Mouse (Mus musculus) kidney, embryonic 16.5 days (tissue): ENCODE measurements around the gene Trim43a. TPM values are rescaled to one million over a fixed set of nuclear protein-coding genes. Genes with fewer than 3 reads are reported as not detected.
"Not testable (repeated sequence)": the region's sequence is repeated elsewhere in the genome, so short reads cannot be mapped to it uniquely, and the experiment has no call there.

Experiments used
- ATAC-seq: fragments of 200-750 bp; cut with Nextera tagmentation; 2 replicates; pipeline ENCODE4 v1.8.0; 2017; ENCODE audit warnings: moderate TSS enrichment; ENCODE audit not compliant: low FRiP score, low TSS enrichment
- H3K27ac ChIP-seq: fragments of 300-500 bp; sonication (generic); 2 replicates; pipeline ENCODE4 v1.5.1; 2014; ENCODE audit warnings: low read length
- H3K27me3 ChIP-seq: fragments of 300-500 bp; sonication (generic); 2 replicates; pipeline ENCODE4 v1.6.1; 2014; ENCODE audit warnings: low read length, control low read depth, mixed read lengths; ENCODE audit not compliant: insufficient read depth
- H3K36me3 ChIP-seq: fragments of 300-500 bp; sonication (generic); 2 replicates; pipeline ENCODE4 v1.6.1; 2014; ENCODE audit warnings: low read length, control low read depth, mixed read lengths; ENCODE audit not compliant: insufficient read depth
- H3K4me1 ChIP-seq: fragments of 300-500 bp; sonication (generic); 2 replicates; pipeline ENCODE4 v1.6.1; 2014; ENCODE audit warnings: low read length, control low read depth, mixed read lengths; ENCODE audit not compliant: insufficient read depth
- H3K4me2 ChIP-seq: fragments of 300-500 bp; sonication (generic); replicated peaks from 2 replicates; pipeline ENCODE4 v1.6.1; 2014; ENCODE audit warnings: low read depth, low read length
- H3K4me3 ChIP-seq: fragments of 300-500 bp; sonication (generic); 2 replicates; pipeline ENCODE4 v1.5.1; 2014; ENCODE audit warnings: mild to moderate bottlenecking, low read length
- H3K9ac ChIP-seq: fragments of 300-500 bp; sonication (generic); replicated peaks from 2 replicates; pipeline ENCODE4 v1.6.1; 2014; ENCODE audit warnings: low read length
- H3K9me3 ChIP-seq: fragments of 300-500 bp; sonication (generic); 2 replicates; pipeline ENCODE4 v1.6.1; 2016; ENCODE audit warnings: low read length, control low read depth
- WGBS: fragments of 180-500 bp; shearing (Covaris S2); extraction: QIAGEN DNeasy Blood & Tissue Kit; methylation state at CpG from one replicate; pipeline ENCODE4 v1.1.7; 2014; 5-methylcytosine and 5-hydroxymethylcytosine counted together
- polyA plus RNA-seq: library from polyadenylated mRNA; unstranded; fragments of >200 nt; fragmentation: Nextera tagmentation; extraction: Ambion mirVana; gene quantifications from 2 replicates; pipeline ENCODE4 v1.2.1, GENCODE M21; 2015

The Trim43a gene
- polyA plus RNA-seq, 1 experiment from 2014 or later = 0.07 TPM

DNA sequence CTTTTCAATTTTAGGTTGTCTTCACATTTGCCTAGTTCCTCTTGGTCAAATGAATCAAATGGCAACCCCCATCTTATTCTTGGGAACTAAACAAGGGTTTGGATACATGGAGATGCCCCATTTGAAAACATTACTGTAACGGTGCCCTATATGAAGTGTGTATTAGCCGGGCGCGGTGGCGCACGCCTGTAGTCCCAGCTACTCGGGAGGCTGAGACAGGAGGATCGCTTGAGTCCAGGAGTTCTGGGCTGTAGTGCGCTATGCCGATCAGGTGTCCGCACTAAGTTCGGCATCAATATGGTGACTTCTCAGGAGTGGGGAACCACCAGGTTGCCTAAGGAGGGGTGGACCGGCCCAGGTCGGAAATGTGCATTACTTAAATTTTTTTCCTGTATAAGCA lies 27.6 kb upstream of the Trim43a start:
- no peak overlapping the region for H3K4me3 ChIP-seq
- H3K4me2 ChIP-seq = no peak overlapping the region
- no peaks in the 10 kb centered on the region for H3K9me3 ChIP-seq
- ATAC-seq = no peak
- H3K36me3 ChIP-seq = peaks cover 15% of the 10 kb centered on the region
- no peaks in the 10 kb centered on the region for H3K27me3 ChIP-seq
- WGBS = 97% methylated on average over 14 of the region's 14 CpGs
- peaks cover 11% of the 10 kb centered on the region; the same call in 1 of the 2 replicates for H3K4me1 ChIP-seq
- no peak overlapping the region for H3K9ac ChIP-seq
- no peak overlapping the region for H3K27ac ChIP-seq

DNA sequence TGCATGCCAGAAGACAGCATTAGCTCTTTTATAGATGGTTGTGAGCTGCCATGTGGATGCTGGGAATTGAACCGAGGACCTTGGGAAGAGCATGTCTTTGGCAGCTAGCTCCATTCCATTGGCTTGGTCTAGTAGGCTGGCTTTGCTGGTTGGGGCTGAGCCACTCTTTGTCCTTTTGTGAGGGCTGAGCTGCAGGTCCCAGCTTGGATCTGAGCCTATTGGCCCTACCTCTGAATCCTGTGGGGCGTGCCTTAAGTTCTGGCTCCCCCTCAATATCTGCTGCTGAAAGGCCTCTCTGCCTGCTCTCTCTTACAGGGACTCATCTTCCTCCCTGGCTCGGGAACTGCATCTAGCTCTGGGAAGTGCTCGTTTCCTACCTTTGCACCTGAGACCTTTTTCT lies 22.5 kb upstream of the Trim43a start:
- H3K4me3 ChIP-seq = no peak overlapping the region
- H3K36me3 ChIP-seq = peaks cover 43% of the 10 kb centered on the region
- H3K27ac ChIP-seq = no peak overlapping the region
- no peaks in the 10 kb centered on the region for H3K27me3 ChIP-seq
- H3K4me2 ChIP-seq = no peak overlapping the region
- H3K9me3 ChIP-seq = peaks cover 7% of the 10 kb centered on the region; the same call in 1 of the 2 replicates
- ATAC-seq = no peak
- WGBS = 90% methylated on average over 4 of the region's 4 CpGs
- H3K9ac ChIP-seq = no peak overlapping the region
- H3K4me1 ChIP-seq = no peaks in the 10 kb centered on the region

DNA sequence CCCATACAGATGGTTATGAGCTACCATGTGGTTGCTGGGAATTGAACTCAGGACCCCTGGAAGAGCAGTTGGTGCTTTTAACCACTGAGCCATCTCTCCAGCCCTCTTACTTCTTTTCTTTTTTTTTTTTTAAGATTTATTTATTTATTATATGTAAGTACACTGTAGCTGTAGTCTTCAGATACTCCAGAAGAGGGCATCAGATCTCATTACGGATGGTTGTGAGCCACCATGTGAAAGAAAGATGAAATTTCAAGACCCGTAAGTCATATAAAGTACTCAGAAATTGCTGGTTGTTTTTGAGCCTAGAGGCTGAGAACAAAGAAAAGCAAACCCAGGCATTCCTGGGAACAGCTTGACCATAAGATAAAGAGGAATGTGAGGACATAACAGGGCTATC lies 19.2 kb upstream of the Trim43a start:
- not testable (repeated sequence) for H3K4me1 ChIP-seq, H3K27ac ChIP-seq, H3K9ac ChIP-seq, ATAC-seq, H3K27me3 ChIP-seq, H3K4me2 ChIP-seq, H3K9me3 ChIP-seq, H3K4me3 ChIP-seq
- peaks cover 41% of the 10 kb centered on the region for H3K36me3 ChIP-seq
- WGBS = 97% methylated on average over 2 of the region's 2 CpGs

DNA sequence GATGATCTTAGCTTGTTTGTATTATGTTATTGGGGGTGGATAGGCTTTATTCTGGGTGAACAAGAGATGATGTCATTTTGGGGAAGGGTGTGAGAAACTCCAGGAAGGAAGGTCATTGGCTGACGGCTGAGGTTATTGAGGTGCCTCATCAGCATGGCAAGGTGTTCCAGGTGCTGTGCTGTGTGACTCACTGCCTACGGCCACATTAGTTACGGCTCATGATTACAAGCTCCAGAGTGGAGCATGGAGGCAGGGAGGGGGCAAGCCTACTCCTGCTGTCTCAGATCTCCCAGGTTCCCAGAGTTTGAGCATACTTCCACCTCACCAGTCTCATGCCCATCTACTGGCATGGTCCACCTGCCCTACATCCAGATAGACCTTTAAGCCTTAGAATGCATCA lies 10.2 kb upstream of the Trim43a start:
- WGBS = 91% methylated on average over 3 of the region's 3 CpGs
- H3K4me2 ChIP-seq, H3K4me3 ChIP-seq, H3K27ac ChIP-seq, H3K9ac ChIP-seq, H3K4me1 ChIP-seq, H3K27me3 ChIP-seq: not testable (repeated sequence)
- Histone ChIP-seq H3K36me3 (peaks cover 41% of the 10 kb centered on the region), H3K9me3 (peaks cover 30% of the 10 kb centered on the region)
- 0 out of 2 replicates have a peak, but pooled peaks have one; percentile 39 for ATAC-seq

DNA sequence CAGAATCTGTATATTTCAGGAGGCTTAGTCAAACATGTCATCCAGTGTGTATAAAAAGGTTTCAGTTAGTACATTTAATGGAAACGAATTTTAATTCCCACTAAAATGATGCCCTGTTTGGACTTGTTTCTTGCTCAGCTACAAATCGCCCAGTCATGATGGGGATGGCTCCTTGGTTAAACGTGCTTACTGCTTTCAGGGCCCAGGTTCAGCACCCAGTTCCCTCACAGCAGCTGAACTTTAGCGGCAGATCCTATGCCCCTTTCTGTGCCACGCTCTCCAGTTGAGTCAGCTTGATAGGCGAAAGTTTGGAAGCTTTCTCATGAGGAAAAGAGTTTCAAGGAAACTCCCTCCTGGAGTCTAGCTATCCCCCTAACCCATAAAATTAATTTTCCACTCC lies 13.0 kb downstream of the Trim43a start:
- not testable (repeated sequence) for H3K9ac ChIP-seq, H3K9me3 ChIP-seq, H3K36me3 ChIP-seq, H3K4me3 ChIP-seq, H3K4me2 ChIP-seq, H3K4me1 ChIP-seq, H3K27ac ChIP-seq, H3K27me3 ChIP-seq
- 0 out of 2 replicates have a peak, but pooled peaks have one; percentile 70 for ATAC-seq
- 27% methylated on average over 5 of the region's 6 CpGs for WGBS

DNA sequence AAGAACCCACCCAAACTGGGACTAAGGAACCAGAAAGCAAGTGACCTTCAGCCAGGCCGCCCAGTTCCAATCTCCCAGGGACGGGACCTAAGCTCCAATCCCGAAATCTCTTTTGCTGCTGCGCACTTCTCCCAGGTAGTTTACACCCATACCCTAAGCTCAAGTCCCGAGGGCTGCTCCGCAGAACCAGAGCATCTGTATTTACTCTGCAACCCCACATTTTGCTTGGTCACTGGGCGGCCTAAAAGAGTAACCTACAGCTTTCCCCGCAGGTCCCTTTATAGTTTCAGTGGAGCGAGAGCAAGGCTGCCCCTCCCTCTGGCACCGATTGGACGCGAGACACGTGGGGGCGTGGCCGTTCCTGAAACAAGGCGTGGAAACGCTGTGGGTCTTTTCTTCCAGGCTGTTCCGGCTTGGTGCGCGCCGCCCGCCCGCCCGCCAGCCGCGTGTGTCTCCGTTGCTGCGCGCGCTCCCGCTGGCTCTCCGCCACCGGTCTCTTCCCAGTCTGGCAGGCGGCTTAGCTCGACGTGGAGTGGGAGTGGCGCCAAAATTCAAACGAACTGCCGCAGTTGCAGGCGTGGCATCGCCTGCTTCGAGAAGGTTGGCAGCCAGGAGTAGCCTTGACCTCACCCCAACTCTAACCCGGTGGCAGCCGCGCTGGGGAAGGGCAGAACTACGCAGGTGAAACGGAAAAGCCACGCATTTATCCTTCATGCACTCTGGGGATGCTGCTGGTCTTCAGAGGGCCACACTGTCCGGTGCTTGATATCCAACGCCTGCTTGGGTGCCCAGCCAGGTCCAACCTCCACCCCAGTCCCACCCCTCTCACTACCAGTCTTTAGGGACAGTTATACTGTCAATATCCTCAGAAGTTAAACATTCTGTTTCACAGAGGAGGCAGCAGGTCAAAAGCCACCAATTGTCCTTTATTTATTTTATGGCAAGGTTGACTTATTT lies 18.8 kb downstream of the Trim43a start:
- peak; percentile 98 for ATAC-seq
- peak overlapping the region; percentile 54 for H3K4me2 ChIP-seq
- peak overlapping the region; percentile 56; the same call in 1 of the 2 replicates for H3K9ac ChIP-seq
- H3K9me3 ChIP-seq, H3K36me3 ChIP-seq, H3K27ac ChIP-seq, H3K27me3 ChIP-seq, H3K4me1 ChIP-seq: not testable (repeated sequence)
- H3K4me3 ChIP-seq = peak overlapping the region; percentile 41
- WGBS = under 1% methylated on average over 46 of the region's 50 CpGs

DNA sequence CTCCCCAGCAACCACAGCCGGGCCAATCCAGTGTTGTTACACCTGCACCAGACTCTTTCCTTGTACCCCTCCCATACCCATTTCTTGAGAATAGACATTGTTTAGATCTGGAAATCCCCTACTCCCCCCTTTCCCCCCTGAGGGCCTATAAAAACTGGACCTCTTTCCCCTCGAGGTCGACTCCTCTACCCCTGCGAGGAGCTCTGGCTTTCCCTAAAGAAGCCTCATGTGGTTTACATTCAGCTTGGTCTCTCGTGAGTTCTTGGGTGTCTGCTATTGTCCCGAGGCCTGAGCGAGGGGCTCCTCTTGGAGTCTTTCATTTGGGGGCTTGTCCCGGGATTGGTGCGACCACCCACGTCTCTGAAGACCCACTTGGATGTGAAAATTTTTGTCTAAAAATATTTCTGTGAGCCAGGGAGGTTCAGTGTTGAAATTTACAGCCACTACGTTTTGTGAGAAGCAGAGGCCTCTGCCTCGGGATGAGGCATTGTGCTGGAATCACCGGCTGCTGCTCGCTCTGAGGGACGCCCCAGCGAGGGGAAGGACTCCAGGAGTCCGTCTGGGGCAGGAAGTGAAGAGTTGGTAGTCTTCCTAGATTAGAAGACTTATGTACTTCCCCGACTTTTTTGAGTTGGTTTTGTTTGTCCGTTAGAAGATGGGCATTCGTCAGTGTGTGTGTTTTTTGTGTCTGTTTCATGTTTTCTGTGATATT lies 45.3 kb downstream of the Trim43a start:
- H3K36me3 ChIP-seq, H3K4me2 ChIP-seq, H3K9me3 ChIP-seq, H3K27me3 ChIP-seq, ATAC-seq, H3K4me3 ChIP-seq, H3K4me1 ChIP-seq, H3K9ac ChIP-seq, H3K27ac ChIP-seq: not testable (repeated sequence)
- 74% methylated on average over 13 of the region's 20 CpGs for WGBS

DNA sequence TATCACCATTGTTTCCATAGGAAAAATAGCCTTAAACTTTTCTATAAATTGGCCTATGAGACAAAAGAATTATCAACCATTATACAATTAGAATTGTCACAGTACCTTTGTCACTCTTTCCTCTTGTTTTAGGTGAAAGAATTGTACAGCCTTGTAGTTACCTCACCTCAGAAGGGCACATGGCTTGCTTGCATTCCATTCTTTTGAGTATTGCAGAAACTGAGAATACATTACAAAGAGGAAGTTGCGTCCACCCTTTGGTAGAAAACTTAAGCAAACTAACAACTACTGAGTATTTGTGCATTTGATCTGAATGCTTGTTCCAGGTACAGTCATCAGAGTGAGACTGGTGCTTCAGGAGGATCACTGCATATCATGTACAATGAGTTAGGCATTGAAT lies 57.4 kb downstream of the Trim43a start:
- ATAC-seq, H3K4me1 ChIP-seq, H3K4me3 ChIP-seq, H3K27ac ChIP-seq, H3K9me3 ChIP-seq, H3K27me3 ChIP-seq, H3K4me2 ChIP-seq, H3K36me3 ChIP-seq, H3K9ac ChIP-seq: not testable (repeated sequence)
- WGBS = 80% methylated on average over 1 of the region's 1 CpGs
